Mouse (Mus musculus) left cerebral cortex, adult 2 months (tissue): ENCODE results near the gene Trim2. TPM values are rescaled to one million over a fixed set of nuclear protein-coding genes. Genes with fewer than 3 reads are reported as not detected.

Experiments
- DNase-seq, 2 experiments: peaks; one replicate each; pipeline ENCODE4 v3.0.0; 2021 to 2022; ENCODE audit warnings: low spot score in 2 of 2, mixed read lengths in 1 of 2; ENCODE audit errors: extremely low spot score in 1 of 2
- H3K27ac ChIP-seq: fragments of 200-600 bp; 2 replicates; pipeline ENCODE4 v1.8.1; 2022
- H3K4me3 ChIP-seq: fragments of 200-600 bp; 2 replicates; pipeline ENCODE4 v1.8.1; 2022
- CTCF ChIP-seq: fragments of 200-600 bp; IDR thresholded peaks from 2 replicates; pipeline ENCODE4 v1.8.1; 2022; ENCODE audit warnings: antibody characterized with exemption, mild to moderate bottlenecking, moderate library complexity
- intact Hi-C: fragments of 180-260 bp; cut with DNase I; formaldehyde crosslinking; loops from one replicate; pipeline ENCODE4 v1.15.1; 2025
- total RNA-seq, 2 experiments: library from RNA; stranded (reverse); gene quantifications; 2 replicates each; pipeline ENCODE4 v1.2.3; 2021

Gene Trim2
- total RNA-seq, 2 experiments from 2014 or later = 246 to 280 TPM

GRCm38 (mm10) chr3:84341811-84342210, 35.1 kb upstream of the Trim2 start:
- intact Hi-C loops = no loop called here
- no peak for DNase-seq
- no peak overlapping the region for H3K4me3 ChIP-seq
- no peak overlapping the region for H3K27ac ChIP-seq
- no peak for TF ChIP-seq CTCF

- H3K4me3 ChIP-seq = no peak overlapping the region
- no peak overlapping the region for H3K27ac ChIP-seq
- DNase-seq = no peak
- intact Hi-C loops = loop anchor here (10.0 kb wide), 1 partner anchor 557 kb away; no protein-coding TSS in a partner anchor
- TF ChIP-seq CTCF = no peak
These were observed 30.9 kb upstream of the Trim2 start for GRCm38 (mm10) chr3:84337585-84337984.

- intact Hi-C loops = loop anchor here (10.0 kb wide), 1 partner anchor 558 kb away; no protein-coding TSS in a partner anchor
- no peak overlapping the region for H3K27ac ChIP-seq
- no peak for TF ChIP-seq CTCF
- no peak overlapping the region for H3K4me3 ChIP-seq
- no peak for DNase-seq
These were observed 29.7 kb upstream of the Trim2 start for GRCm38 (mm10) chr3:84336342-84336741.

GRCm38 (mm10) chr3:84335421-84336073, 28.9 kb upstream of the Trim2 start:
- DNase-seq = no peak
- intact Hi-C loops = loop anchor here (10.0 kb wide), 1 partner anchor 559 kb away; no protein-coding TSS in a partner anchor
- TF ChIP-seq CTCF = no peak
- no peak overlapping the region for H3K27ac ChIP-seq
- H3K4me3 ChIP-seq = no peak overlapping the region

- H3K4me3 ChIP-seq = no peak overlapping the region
These were observed 28.2 kb upstream of the Trim2 start for GRCm38 (mm10) chr3:84334771-84335420.

DNA sequence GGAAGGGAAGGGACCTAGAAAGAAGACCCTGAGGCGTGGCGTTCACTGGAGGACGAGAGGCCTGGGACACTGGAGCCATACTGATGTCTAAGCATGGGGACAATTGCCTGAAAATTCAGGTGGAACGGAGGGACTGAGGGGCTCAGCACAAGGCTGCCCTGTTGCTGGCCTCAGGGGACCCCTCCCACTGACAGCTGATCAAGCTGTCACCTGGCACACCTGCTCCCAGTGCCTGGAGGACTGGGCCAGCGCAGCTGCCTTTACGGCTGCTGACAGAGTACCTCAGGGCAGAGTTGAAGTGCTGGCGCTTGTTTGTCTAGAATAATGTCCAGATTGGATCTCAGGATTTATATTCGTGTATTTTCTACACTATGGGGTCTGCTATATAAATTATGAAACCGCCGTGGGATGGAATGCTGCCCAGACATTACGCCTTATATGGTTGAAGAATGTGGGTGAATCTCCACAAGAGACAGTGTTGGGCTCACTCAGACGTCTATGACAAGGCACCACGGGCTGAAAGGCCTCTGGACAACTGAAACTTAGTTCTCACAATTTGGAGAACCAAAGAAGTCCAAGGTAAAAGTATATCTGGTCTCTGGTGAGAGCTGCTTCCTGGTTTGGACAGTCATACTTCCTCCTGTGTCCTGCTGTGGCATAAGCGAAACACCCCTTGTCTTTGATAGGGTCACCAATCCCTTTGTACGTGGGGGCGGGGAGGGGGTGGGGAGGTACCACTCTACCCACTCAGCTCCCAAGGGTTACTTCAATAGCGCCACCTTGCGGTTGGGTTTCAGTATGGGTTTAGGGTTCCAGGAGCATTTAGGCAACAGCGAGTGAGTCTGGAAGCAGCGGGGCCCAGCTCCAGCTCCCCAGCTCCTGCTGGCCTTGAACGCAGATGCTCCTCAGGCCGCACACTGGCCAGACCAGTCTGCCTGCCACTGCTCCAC, 27.0 kb upstream of the Trim2 start:
- intact Hi-C loops = loop anchor here (5.0 to 10.0 kb wide), 2 partner anchors 209 to 561 kb away; no protein-coding TSS in a partner anchor
- Histone ChIP-seq H3K4me3 (no peak overlapping the region), H3K27ac (no peak overlapping the region)
- peak; percentile 33 to 44 for DNase-seq
- peak; percentile 56 for TF ChIP-seq CTCF

More at GRCm38 (mm10) chr3:84334771-84335420, 28.2 kb upstream of the Trim2 start:
- intact Hi-C loops = loop anchor here (5.0 to 10.0 kb wide), 2 partner anchors 207 to 560 kb away; no protein-coding TSS in a partner anchor
- H3K27ac ChIP-seq = no peak overlapping the region
- no peak for DNase-seq
- no peak for TF ChIP-seq CTCF

DNA sequence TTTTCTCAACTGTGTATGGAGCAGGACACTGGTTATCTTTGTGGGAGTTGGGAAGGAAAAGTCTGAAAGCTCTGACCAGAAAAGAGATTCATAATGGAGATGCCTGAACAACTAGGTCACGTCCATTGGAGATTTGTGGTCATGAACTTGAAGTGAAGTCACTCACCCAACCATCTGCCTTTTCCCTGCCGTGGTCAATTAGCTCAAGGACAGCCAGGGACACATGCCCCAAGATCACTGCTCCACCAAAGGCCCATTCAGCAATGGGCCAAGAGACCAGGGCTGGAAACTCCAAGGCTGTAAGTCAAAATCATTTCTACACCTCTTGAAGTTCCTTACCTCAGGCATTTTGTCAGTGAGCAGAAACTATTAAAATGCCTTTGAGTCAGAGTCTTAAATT, 23.5 kb upstream of the Trim2 start:
- Histone ChIP-seq H3K4me3 (no peak overlapping the region), H3K27ac (no peak overlapping the region)
- intact Hi-C loops = loop anchor here (5.0 to 10.0 kb wide), 2 partner anchors 212 to 565 kb away; no protein-coding TSS in a partner anchor
- TF ChIP-seq CTCF = no peak
- no peak for DNase-seq

- no peak overlapping the region for H3K4me3 ChIP-seq
- H3K27ac ChIP-seq = no peak overlapping the region
- DNase-seq = no peak
- no peak for TF ChIP-seq CTCF
- intact Hi-C loops = no loop called here
These were observed 18.3 kb upstream of the Trim2 start for GRCm38 (mm10) chr3:84324967-84325441.

- no peak for TF ChIP-seq CTCF
- H3K27ac ChIP-seq = no peak overlapping the region
- no peak overlapping the region for H3K4me3 ChIP-seq
- intact Hi-C loops = no loop called here
- DNase-seq = no peak
These were observed 17.8 kb upstream of the Trim2 start for GRCm38 (mm10) chr3:84324478-84324877.

GRCm38 (mm10) chr3:84324000-84324399, 17.3 kb upstream of the Trim2 start:
- no peak overlapping the region for H3K4me3 ChIP-seq
- intact Hi-C loops = no loop called here

GRCm38 (mm10) chr3:84319504-84319903, 12.8 kb upstream of the Trim2 start:
- no peak for DNase-seq
- H3K27ac ChIP-seq = no peak overlapping the region
- intact Hi-C loops = no loop called here

More at GRCm38 (mm10) chr3:84324000-84324399, 17.3 kb upstream of the Trim2 start:
- DNase-seq = no peak
- H3K27ac ChIP-seq = no peak overlapping the region
- TF ChIP-seq CTCF = no peak

More at GRCm38 (mm10) chr3:84319504-84319903, 12.8 kb upstream of the Trim2 start:
- no peak overlapping the region for H3K4me3 ChIP-seq
- TF ChIP-seq CTCF = no peak
